Mouse (Mus musculus): Measurements from ENCODE around the gene Scgb1b10. TPM values are rescaled to one million over a fixed set of nuclear protein-coding genes. Genes with fewer than 3 reads are reported as not detected.
"Not testable (repeated sequence)": the region's sequence is repeated elsewhere in the genome, so short reads cannot be mapped to it uniquely, and the experiment has no call there.

The Scgb1b10 gene
- not detected in 2 replicates for polyA plus RNA-seq (2012; rRNA removed)

DNA sequence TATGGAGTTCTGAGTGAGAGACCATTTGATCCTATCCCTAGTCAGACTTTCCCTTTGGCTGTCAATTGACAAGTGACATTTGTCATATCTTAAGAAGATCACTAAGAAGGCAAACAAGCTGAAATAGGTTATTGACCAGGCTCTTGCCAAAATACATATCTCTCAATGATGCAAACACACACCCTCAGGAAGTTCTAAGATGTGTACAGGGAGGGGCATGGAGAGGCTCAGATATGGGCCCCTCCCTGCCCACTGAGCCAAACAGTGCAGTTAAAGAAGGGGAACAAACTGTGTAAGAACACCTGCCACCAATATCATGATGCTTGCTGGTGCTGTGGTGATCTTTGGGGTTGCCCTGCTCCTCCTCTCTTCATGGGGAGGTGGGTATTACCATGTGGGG lies at the start of gene Scgb1b10:
Gene Scgb1b10 (plus strand): TSS at position 301 of the 400 bp plus-strand sequence.
- H3K27ac ChIP-seq (ENCODE audit: insufficient read depth, low read length); H3K4me3 ChIP-seq (ENCODE audit: insufficient read depth, low read length); H3K4me1 ChIP-seq (ENCODE audit: control insufficient read depth, insufficient read depth, low read length): not testable (repeated sequence)

Other genes starting within 250 kb of the Scgb1b10 start
- gene Scgb2b11, start 110.3 kb downstream of the Scgb1b10 start, polyA plus RNA-seq (2012; rRNA removed), result not detected in 2 replicates
- gene Scgb1b11, start 122.0 kb downstream of the Scgb1b10 start, polyA plus RNA-seq (2012; rRNA removed), result not detected in 2 replicates
- gene Scgb2b12, start 226.4 kb downstream of the Scgb1b10 start, polyA plus RNA-seq (2012; rRNA removed), result not detected in 2 replicates
- not detected in 2 replicates for gene Scgb1b12, start 233.3 kb downstream of the Scgb1b10 start, polyA plus RNA-seq (2012; rRNA removed)